8 mouse cellular contexts compared by ENCODE assay signal in the genomic region with DNA sequence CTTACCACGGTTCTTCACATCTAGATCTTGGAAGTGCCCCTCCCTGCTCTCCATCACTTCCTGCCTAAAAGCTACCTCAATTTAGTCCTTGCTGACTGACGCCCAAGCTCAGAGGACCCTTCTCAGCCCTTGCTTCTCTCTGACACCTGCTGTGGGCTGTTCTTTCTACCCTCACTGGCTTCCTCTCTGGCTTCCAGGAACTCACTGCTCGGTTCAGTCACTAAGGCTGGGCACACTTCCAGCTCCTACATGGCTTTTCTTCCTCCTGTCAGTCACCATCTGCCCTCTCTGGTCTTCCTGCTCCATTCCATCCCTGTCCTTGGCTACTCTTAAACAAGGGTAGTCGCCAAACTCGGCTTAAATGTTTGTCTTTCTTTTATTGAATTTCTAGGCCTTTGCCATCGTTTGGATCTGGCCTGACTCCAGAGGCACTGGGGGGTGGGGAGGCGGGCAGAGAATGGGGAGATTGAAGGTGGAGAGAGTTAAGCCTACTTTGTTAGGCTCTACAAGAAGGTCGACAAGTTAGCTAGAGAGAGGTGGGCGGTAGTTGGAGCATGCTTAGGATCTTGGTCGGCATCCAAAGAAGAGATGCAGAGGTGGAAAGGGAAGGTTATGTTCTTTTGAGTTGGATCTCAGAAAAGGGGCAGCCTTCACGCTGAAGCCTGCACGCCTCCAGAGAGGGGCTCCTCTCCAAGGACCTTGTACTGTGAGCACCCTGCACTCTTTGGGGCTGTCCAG. TPM values are rescaled to one million over a fixed set of nuclear protein-coding genes. Genes with fewer than 3 reads are reported as not detected.
DNase-seq lines count a peak whose midpoint lies in the region; ATAC-seq lines count a peak whose summit lies in the region.

No protein-coding gene starts in this region.

- H3K4me3 ChIP-seq in hindbrain, embryonic 16.5 days (ENCODE audit: low read length), result no peak overlapping the region
- no peak overlapping the region for H3K4me3 ChIP-seq in hindbrain, embryonic 13.5 days

- DNase-seq in CD4-positive, CD25-positive, alpha-beta regulatory T cell, adult 2 months (ENCODE audit: low read depth, low spot score), result peak; percentile 71
- peak; percentile 72 for DNase-seq in brain, adult 2 months (ENCODE audit: low read depth, low spot score)
- no peak for DNase-seq in gastrocnemius, postnatal 14 days
- DNase-seq in adrenal gland, adult 18-20 months (ENCODE audit: low spot score in 2 of 2), result no peak

- intact Hi-C loops in gastrocnemius, postnatal 14 days (cut with DNase I; ENCODE audit: low total_unique reads), result no loop called here

- 70% methylated on average over 12 of the region's 12 CpGs for WGBS in hindbrain, embryonic 16.5 days
- 76% methylated on average over 12 of the region's 12 CpGs for WGBS in hindbrain, embryonic 13.5 days

- H3K36me3 ChIP-seq in hindbrain, embryonic 16.5 days (ENCODE audit: control insufficient read depth, insufficient read depth, low read length), result no peaks in the 10 kb centered on the region
- H3K36me3 ChIP-seq in hindbrain, embryonic 13.5 days, result no peaks in the 10 kb centered on the region

- no peak overlapping the region for H3K9ac ChIP-seq in hindbrain, embryonic 16.5 days (ENCODE audit: low read depth, low read length)
- H3K9ac ChIP-seq in hindbrain, embryonic 13.5 days, result no peak overlapping the region

- no peak overlapping the region for H3K4me2 ChIP-seq in hindbrain, embryonic 16.5 days (ENCODE audit: low read length)
- H3K4me2 ChIP-seq in hindbrain, embryonic 13.5 days, result no peak overlapping the region

- H3K27ac ChIP-seq in hindbrain, embryonic 16.5 days (ENCODE audit: low read depth, low read length), result no peak overlapping the region
- H3K27ac ChIP-seq in hindbrain, embryonic 13.5 days, result no peak overlapping the region

- ATAC-seq in hindbrain, embryonic 16.5 days, result 0 out of 2 replicates have a peak, but pooled peaks have one; percentile 40
- ATAC-seq in hindbrain, embryonic 13.5 days (ENCODE audit: low FRiP score), result no peak
- peak; percentile 72 for ATAC-seq in inflammation-experienced regulatory T-cells, adult 6 months
- ATAC-seq in megakaryocyte progenitor cell, adult 5-6 weeks (replicated peaks; ENCODE audit: poor library complexity), result peak; percentile 25

- no peaks in the 10 kb centered on the region for H3K9me3 ChIP-seq in hindbrain, embryonic 16.5 days (ENCODE audit: control insufficient read depth, low read length)
- no peaks in the 10 kb centered on the region for H3K9me3 ChIP-seq in hindbrain, embryonic 13.5 days

- H3K4me1 ChIP-seq in hindbrain, embryonic 16.5 days (ENCODE audit: control insufficient read depth, insufficient read depth, low read depth, low read length), result no peaks in the 10 kb centered on the region
- no peaks in the 10 kb centered on the region for H3K4me1 ChIP-seq in hindbrain, embryonic 13.5 days (replicated peaks)

- no peaks in the 10 kb centered on the region for H3K27me3 ChIP-seq in hindbrain, embryonic 16.5 days (replicated peaks; ENCODE audit: control insufficient read depth, insufficient read depth, low read length)
- no peaks in the 10 kb centered on the region for H3K27me3 ChIP-seq in hindbrain, embryonic 13.5 days

RNA-seq across cellular contexts. Expression of a gene that starts 31.5 kb away (rescaled TPM):
- 49.6 and 49.8 TPM in 2 replicates for polyA plus RNA-seq in hindbrain, embryonic 16.5 days (2015; fragmentation: Nextera tagmentation; extraction: Ambion mirVana)
- 43.6 and 46.6 TPM in 2 replicates for polyA plus RNA-seq in hindbrain, embryonic 13.5 days (2015; fragmentation: Nextera tagmentation; extraction: Ambion mirVana)
- 10 to 100 TPM in 2 of 3 experiments, 1 to 10 TPM in 1; 6.8 to 11.9 (median 11.6) TPM for polyA plus RNA-seq in inflammation-experienced regulatory T-cells, adult 6 months (2017; shearing (Covaris generic))
- 41.9 and 51.4 TPM in 2 replicates for total RNA-seq in megakaryocyte progenitor cell, adult 5-6 weeks (2015)
- total RNA-seq in megakaryocyte progenitor cell, adult 5-6 weeks (2017), result 41.3 and 42.0 TPM in 2 replicates
- 10 to 100 TPM; 39.8 to 41.0 TPM for total RNA-seq in gastrocnemius, postnatal 14 days (2021)
- total RNA-seq in adrenal gland, adult 18-20 months (2021), result 10 to 100 TPM; 69.5 to 71.5 TPM

Comparison
In these comparisons a context has a peak if more than half of its experiments do, and no peak if none do; other contexts are left out.
1. DNase-seq: peak in CD4-positive, CD25-positive, alpha-beta regulatory T cell, adult 2 months (single experiment) and brain, adult 2 months (single experiment); none in gastrocnemius, postnatal 14 days (single experiment) and adrenal gland, adult 18-20 months (0 of 2).